Mouse (Mus musculus) heart, embryonic 11.5 days (tissue): ENCODE data around the gene Baiap2l2. TPM values are rescaled to one million over a fixed set of nuclear protein-coding genes. Genes with fewer than 3 reads are reported as not detected.

Experiments
- ATAC-seq: fragments of 200-750 bp; cut with Nextera tagmentation; replicated peaks from 2 replicates; pipeline ENCODE4 v1.8.0; 2017; ENCODE audit warnings: moderate library complexity; ENCODE audit not compliant: insufficient number of reproducible peaks, low FRiP score, low TSS enrichment
- H3K27ac ChIP-seq: fragments of 300-500 bp; sonication (generic); 2 replicates; pipeline ENCODE4 v1.5.1; 2014; ENCODE audit warnings: mild to moderate bottlenecking, low read depth, low read length
- H3K27me3 ChIP-seq: fragments of 300-500 bp; sonication (generic); 2 replicates; pipeline ENCODE4 v1.6.1; 2014; ENCODE audit warnings: mild to moderate bottlenecking, low read length, mixed read lengths; ENCODE audit not compliant: control insufficient read depth, insufficient read depth
- H3K36me3 ChIP-seq: fragments of 300-500 bp; sonication (generic); 2 replicates; pipeline ENCODE4 v1.6.1; 2014; ENCODE audit warnings: mild to moderate bottlenecking, low read length, moderate library complexity, mixed read lengths; ENCODE audit not compliant: control insufficient read depth, insufficient read depth
- H3K4me1 ChIP-seq: fragments of 300-500 bp; sonication (generic); 2 replicates; pipeline ENCODE4 v1.6.1; 2014; ENCODE audit warnings: low read length; ENCODE audit not compliant: control insufficient read depth, insufficient read depth
- H3K4me2 ChIP-seq: fragments of 300-500 bp; sonication (generic); 2 replicates; pipeline ENCODE4 v1.6.1; 2014; ENCODE audit warnings: mild to moderate bottlenecking, moderate library complexity
- H3K4me3 ChIP-seq: fragments of 300-500 bp; sonication (generic); 2 replicates; pipeline ENCODE4 v1.5.1; 2014; ENCODE audit warnings: low read depth, low read length
- H3K9ac ChIP-seq: fragments of 300-500 bp; sonication (generic); 2 replicates; pipeline ENCODE4 v1.6.1; 2014; ENCODE audit warnings: mild to moderate bottlenecking, low read depth, low read length, moderate library complexity
- H3K9me3 ChIP-seq: fragments of 300-500 bp; sonication (generic); replicated peaks from 2 replicates; pipeline ENCODE4 v1.6.1; 2016; ENCODE audit warnings: low read length; ENCODE audit not compliant: control insufficient read depth
- WGBS: fragments of 180-500 bp; shearing (Covaris S2); extraction: QIAGEN DNeasy Blood & Tissue Kit; methylation state at CpG from one replicate; pipeline ENCODE4 v1.1.7; 2014; ENCODE audit not compliant: insufficient replicate concordance; 5-methylcytosine and 5-hydroxymethylcytosine counted together
- polyA plus RNA-seq: library from polyadenylated mRNA; unstranded; fragments of >200 nt; fragmentation: Nextera tagmentation; extraction: Ambion mirVana; gene quantifications from 2 replicates; pipeline ENCODE4 v1.2.1, GENCODE M21; 2014

The Baiap2l2 gene
- polyA plus RNA-seq, 1 experiment from 2014 or later: 11.1 TPM

GRCm38 (mm10) chr15:79208211-79208610, 77.1 kb downstream of the Baiap2l2 start:
- Histone ChIP-seq H3K9me3 (no peaks in the 10 kb centered on the region), H3K27ac (no peak overlapping the region), H3K36me3 (no peaks in the 10 kb centered on the region), H3K4me2 (no peak overlapping the region), H3K4me3 (no peak overlapping the region), H3K9ac (no peak overlapping the region), H3K4me1 (no peaks in the 10 kb centered on the region), H3K27me3 (peaks cover 2% of the 10 kb centered on the region; the same call in 1 of the 2 replicates)
- 68% methylated on average over 6 of the region's 6 CpGs for WGBS
- ATAC-seq: no peak

Other genes starting within 250 kb of the Baiap2l2 start
- not detected in 2 replicates for gene Galr3, start 243.7 kb downstream of the Baiap2l2 start, polyA plus RNA-seq
- gene Ankrd54, start 222.6 kb downstream of the Baiap2l2 start, polyA plus RNA-seq: 28.2 and 28.7 TPM in 2 replicates
- 166 and 189 TPM in 2 replicates for gene Eif3l, start 210.4 kb downstream of the Baiap2l2 start, polyA plus RNA-seq
- gene Micall1, start 176.6 kb downstream of the Baiap2l2 start, polyA plus RNA-seq: 11.9 and 13.6 TPM in 2 replicates
- 284 and 297 TPM in 2 replicates for gene Polr2f, start 144.5 kb downstream of the Baiap2l2 start, polyA plus RNA-seq
- 7.1 and 8.2 TPM in 2 replicates for gene 1700088E04Rik, start 144.3 kb downstream of the Baiap2l2 start, polyA plus RNA-seq
- gene Sox10, start 120.3 kb downstream of the Baiap2l2 start, polyA plus RNA-seq: 1.1 and 1.3 TPM in 2 replicates
- gene Pick1, start 56.4 kb downstream of the Baiap2l2 start, polyA plus RNA-seq: 17.6 and 19.3 TPM in 2 replicates
- gene Gm49486, start 56.1 kb downstream of the Baiap2l2 start, polyA plus RNA-seq: 0.59 and 0.64 TPM in 2 replicates
- 0.17 TPM in 1 of 2 replicates, not detected in the other for gene Slc16a8, start 30.8 kb downstream of the Baiap2l2 start, polyA plus RNA-seq
- gene Pla2g6, start 42.9 kb upstream of the Baiap2l2 start, polyA plus RNA-seq: 11.6 and 12.9 TPM in 2 replicates
- 3.0 and 3.3 TPM in 2 replicates for gene Maff, start 61.1 kb upstream of the Baiap2l2 start, polyA plus RNA-seq
- 55.0 and 56.5 TPM in 2 replicates for gene Tmem184b, start 118.0 kb upstream of the Baiap2l2 start, polyA plus RNA-seq
- gene Csnk1e, start 170.0 kb upstream of the Baiap2l2 start, polyA plus RNA-seq: 73.2 and 91.0 TPM in 2 replicates
- 0.20 TPM in 1 of 2 replicates, not detected in the other for gene Kcnj4, start 219.7 kb upstream of the Baiap2l2 start, polyA plus RNA-seq
- gene Kdelr3, start 230.9 kb upstream of the Baiap2l2 start, polyA plus RNA-seq: 33.4 and 33.5 TPM in 2 replicates